Mouse (Mus musculus) forebrain, embryonic 16.5 days (tissue): Measurements from ENCODE around the gene Unc5b. TPM values are rescaled to one million over a fixed set of nuclear protein-coding genes. Genes with fewer than 3 reads are reported as not detected.

Source experiments
- ATAC-seq: fragments of 200-750 bp; cut with Nextera tagmentation; 2 replicates; pipeline ENCODE4 v1.8.0; 2017; ENCODE audit warnings: mild to moderate bottlenecking, moderate library complexity
- H3K27ac ChIP-seq: fragments of 300-500 bp; sonication (generic); 2 replicates; pipeline ENCODE4 v1.5.1; 2014; ENCODE audit warnings: low read length, control low read depth
- H3K27me3 ChIP-seq: fragments of 300-500 bp; sonication (generic); replicated peaks from 2 replicates; pipeline ENCODE4 v1.6.1; 2014; ENCODE audit warnings: low read length; ENCODE audit not compliant: control insufficient read depth, insufficient read depth
- H3K36me3 ChIP-seq: fragments of 300-500 bp; sonication (generic); 2 replicates; pipeline ENCODE4 v1.6.1; 2014; ENCODE audit not compliant: control insufficient read depth, insufficient read depth
- H3K4me1 ChIP-seq: fragments of 300-500 bp; sonication (generic); replicated peaks from 2 replicates; pipeline ENCODE4 v1.6.1; 2014; ENCODE audit warnings: low read length; ENCODE audit not compliant: control insufficient read depth, insufficient read depth
- H3K4me2 ChIP-seq: fragments of 300-500 bp; sonication (generic); 2 replicates; pipeline ENCODE4 v1.6.1; 2014; ENCODE audit warnings: mild to moderate bottlenecking, low read length, control low read depth
- H3K4me3 ChIP-seq: fragments of 300-500 bp; sonication (generic); replicated peaks from 2 replicates; pipeline ENCODE4 v1.5.1; 2014; ENCODE audit warnings: mild to moderate bottlenecking, low read length, control low read depth
- H3K9ac ChIP-seq: fragments of 300-500 bp; sonication (generic); replicated peaks from 2 replicates; pipeline ENCODE4 v1.6.1; 2014; ENCODE audit warnings: low read depth, low read length, control low read depth
- H3K9me3 ChIP-seq: fragments of 300-500 bp; sonication (generic); 2 replicates; pipeline ENCODE4 v1.6.1; 2016; ENCODE audit warnings: low read length; ENCODE audit not compliant: control insufficient read depth
- WGBS: fragments of 180-500 bp; shearing (Covaris S2); extraction: QIAGEN DNeasy Blood & Tissue Kit; methylation state at CpG from one replicate; pipeline ENCODE4 v1.1.7; 2014; 5-methylcytosine and 5-hydroxymethylcytosine counted together
- polyA plus RNA-seq: library from polyadenylated mRNA; unstranded; fragments of >200 nt; fragmentation: Nextera tagmentation; extraction: Ambion mirVana; gene quantifications from 2 replicates; pipeline ENCODE4 v1.2.1, GENCODE M21; 2015

Gene Unc5b
- polyA plus RNA-seq, 1 experiment from 2014 or later: 2.6 TPM

GRCm38 (mm10) chr10:60794374-60794773 lies 37.0 kb downstream of the Unc5b start:
- 3% methylated on average over 11 of the region's 11 CpGs for WGBS
- Histone ChIP-seq H3K4me2 (no peak overlapping the region; the same call in 1 of the 2 replicates), H3K27me3 (no peaks in the 10 kb centered on the region), H3K36me3 (no peaks in the 10 kb centered on the region), H3K9ac (no peak overlapping the region), H3K27ac (0 out of 2 replicates have a peak overlapping the region, but pooled peaks have one; percentile 9), H3K9me3 (no peaks in the 10 kb centered on the region), H3K4me3 (no peak overlapping the region), H3K4me1 (peaks cover 9% of the 10 kb centered on the region)
- peak; percentile 92 for ATAC-seq

GRCm38 (mm10) chr10:60792841-60793240 lies 38.5 kb downstream of the Unc5b start:
- ATAC-seq: no peak
- no peak overlapping the region for H3K27ac ChIP-seq
- no peaks in the 10 kb centered on the region for H3K9me3 ChIP-seq
- 20% methylated on average over 11 of the region's 11 CpGs for WGBS
- no peak overlapping the region for H3K4me2 ChIP-seq
- H3K36me3 ChIP-seq: no peaks in the 10 kb centered on the region
- peaks cover 9% of the 10 kb centered on the region for H3K4me1 ChIP-seq
- H3K4me3 ChIP-seq: no peak overlapping the region
- H3K27me3 ChIP-seq: no peaks in the 10 kb centered on the region
- no peak overlapping the region for H3K9ac ChIP-seq

GRCm38 (mm10) chr10:60792365-60792764 lies 39.0 kb downstream of the Unc5b start:
- Histone ChIP-seq H3K27me3 (no peaks in the 10 kb centered on the region), H3K9me3 (no peaks in the 10 kb centered on the region), H3K36me3 (no peaks in the 10 kb centered on the region), H3K9ac (no peak overlapping the region), H3K4me2 (no peak overlapping the region), H3K4me3 (no peak overlapping the region), H3K4me1 (peaks cover 10% of the 10 kb centered on the region), H3K27ac (no peak overlapping the region)
- WGBS: 74% methylated on average over 10 of the region's 10 CpGs
- no peak for ATAC-seq

- Histone ChIP-seq H3K4me2 (no peak overlapping the region), H3K27ac (no peak overlapping the region), H3K36me3 (no peaks in the 10 kb centered on the region), H3K9ac (no peak overlapping the region), H3K27me3 (no peaks in the 10 kb centered on the region), H3K4me1 (peaks cover 10% of the 10 kb centered on the region), H3K9me3 (no peaks in the 10 kb centered on the region), H3K4me3 (no peak overlapping the region)
- 89% methylated on average over 6 of the region's 6 CpGs for WGBS
- no peak for ATAC-seq
Measured at GRCm38 (mm10) chr10:60790912-60791311, 40.5 kb downstream of the Unc5b start.

GRCm38 (mm10) chr10:60787303-60788074 lies 43.9 kb downstream of the Unc5b start:
- Histone ChIP-seq H3K36me3 (no peaks in the 10 kb centered on the region), H3K27me3 (no peaks in the 10 kb centered on the region), H3K4me3 (no peak overlapping the region), H3K9ac (no peak overlapping the region), H3K4me1 (0 out of 2 replicates have a peak, but pooled peaks cover 2% of the 10 kb centered on the region), H3K9me3 (no peaks in the 10 kb centered on the region), H3K4me2 (no peak overlapping the region), H3K27ac (no peak overlapping the region)
- no peak for ATAC-seq
- WGBS: 59% methylated on average over 16 of the region's 16 CpGs

GRCm38 (mm10) chr10:60783608-60784007 lies 47.8 kb downstream of the Unc5b start:
- no peak overlapping the region for H3K9ac ChIP-seq
- H3K36me3 ChIP-seq: no peaks in the 10 kb centered on the region

GRCm38 (mm10) chr10:60779628-60780027 lies 51.8 kb downstream of the Unc5b start:
- Histone ChIP-seq H3K9me3 (no peaks in the 10 kb centered on the region), H3K27me3 (no peaks in the 10 kb centered on the region), H3K27ac (no peak overlapping the region), H3K4me1 (peaks cover 3% of the 10 kb centered on the region; the same call in 1 of the 2 replicates), H3K4me3 (no peak overlapping the region), H3K4me2 (peak overlapping the region; percentile 40), H3K9ac (no peak overlapping the region), H3K36me3 (no peaks in the 10 kb centered on the region)
- peak; percentile 60; the same call in 1 of the 2 replicates for ATAC-seq
- WGBS: 15% methylated on average over 9 of the region's 9 CpGs

More at GRCm38 (mm10) chr10:60783608-60784007, 47.8 kb downstream of the Unc5b start:
- no peak overlapping the region for H3K27ac ChIP-seq
- H3K27me3 ChIP-seq: no peaks in the 10 kb centered on the region
- peaks cover 5% of the 10 kb centered on the region; the same call in 1 of the 2 replicates for H3K4me1 ChIP-seq
- no peak overlapping the region for H3K4me2 ChIP-seq
- no peaks in the 10 kb centered on the region for H3K9me3 ChIP-seq
- no peak overlapping the region for H3K4me3 ChIP-seq
- no peak for ATAC-seq
- 6% methylated on average over 2 of the region's 2 CpGs for WGBS

- no peak overlapping the region for H3K4me3 ChIP-seq
- peaks cover 3% of the 10 kb centered on the region; the same call in 1 of the 2 replicates for H3K4me1 ChIP-seq
- H3K9me3 ChIP-seq: no peaks in the 10 kb centered on the region
- H3K4me2 ChIP-seq: no peak overlapping the region
- WGBS: 67% methylated on average over 12 of the region's 12 CpGs
- no peak overlapping the region for H3K9ac ChIP-seq
- ATAC-seq: peak; percentile 49
- no peak overlapping the region for H3K27ac ChIP-seq
- H3K36me3 ChIP-seq: no peaks in the 10 kb centered on the region
- no peaks in the 10 kb centered on the region for H3K27me3 ChIP-seq
Measured at GRCm38 (mm10) chr10:60778542-60778941, 52.8 kb downstream of the Unc5b start.

GRCm38 (mm10) chr10:60775473-60775872 lies 55.9 kb downstream of the Unc5b start:
- Histone ChIP-seq H3K4me1 (peaks cover 3% of the 10 kb centered on the region; the same call in 1 of the 2 replicates), H3K36me3 (no peaks in the 10 kb centered on the region), H3K27ac (no peak overlapping the region), H3K4me2 (no peak overlapping the region), H3K27me3 (no peaks in the 10 kb centered on the region), H3K9ac (no peak overlapping the region), H3K4me3 (no peak overlapping the region), H3K9me3 (no peaks in the 10 kb centered on the region)
- ATAC-seq: no peak
- 78% methylated on average over 6 of the region's 6 CpGs for WGBS
